Mouse (Mus musculus) ES-E14 (cell line): ENCODE measurements at regions not wholly inside any gene's neighbourhood (a gene's known extent, or its start where the extent isn't known, plus 50 kb on each side); places are given as distances from the start of the nearest gene placed in this dataset.

Experiments
- CHD2 ChIP-seq: IDR thresholded peaks from 2 replicates; pipeline ENCODE4 v1.6.1; 2014; ENCODE audit warnings: mild to moderate bottlenecking, low read depth, low read length, inconsistent platforms
- HCFC1 ChIP-seq: IDR thresholded peaks from 2 replicates; pipeline ENCODE4 v1.6.1; 2012; ENCODE audit warnings: low read length, inconsistent platforms, borderline replicate concordance; ENCODE audit not compliant: insufficient read depth
- MAFK ChIP-seq: IDR thresholded peaks from 2 replicates; pipeline ENCODE4 v1.6.1; 2014; ENCODE audit warnings: mild to moderate bottlenecking, low read depth, low read length, inconsistent platforms; ENCODE audit not compliant: insufficient read depth
- ZC3H11A ChIP-seq: IDR thresholded peaks from 2 replicates; pipeline ENCODE4 v1.6.1; 2012; ENCODE audit warnings: low read depth, mild to moderate bottlenecking, inconsistent platforms, low read length, borderline replicate concordance
- ZNF384 ChIP-seq: IDR thresholded peaks from 2 replicates; pipeline ENCODE4 v1.6.1; 2012; ENCODE audit warnings: low read depth, low read length, inconsistent platforms

- TF ChIP-seq CHD2 (no peak), ZC3H11A (no peak), HCFC1 (no peak), ZNF384 (no peak), MAFK (no peak)
Observed at GRCm38 (mm10) chr14:48799442-48800099, 126.0 kb upstream of the Otx2 start.
